Mouse (Mus musculus): Measurements from ENCODE around the gene Ccdc15. TPM values are rescaled to one million over a fixed set of nuclear protein-coding genes. Genes with fewer than 3 reads are reported as not detected.
"Not testable (repeated sequence)": the region's sequence is repeated elsewhere in the genome, so short reads cannot be mapped to it uniquely, and the experiment has no call there.

The Ccdc15 gene
- polyA plus RNA-seq, 1 experiment from 2014 or later: 0.57 TPM

GRCm38 (mm10) chr9:37363551-37363950, 15.3 kb upstream of the Ccdc15 start:
- 92% methylated on average over 3 of the region's 3 CpGs for WGBS (ENCODE audit: missing documents)
- Histone ChIP-seq H3K4me3 (ENCODE audit: inconsistent target) (no peak overlapping the region), H3K36me3 (ENCODE audit: inconsistent target) (no peaks in the 10 kb centered on the region), H3K27ac (no peak overlapping the region), H3K79me2 (ENCODE audit: inconsistent target) (no peaks in the 10 kb centered on the region)

- Histone ChIP-seq H3K4me3 (ENCODE audit: inconsistent target) (no peak overlapping the region), H3K27ac (no peak overlapping the region), H3K79me2 (ENCODE audit: inconsistent target) (no peaks in the 10 kb centered on the region), H3K36me3 (ENCODE audit: inconsistent target) (no peaks in the 10 kb centered on the region)
- 13% methylated on average over 1 of the region's 1 CpGs for WGBS (ENCODE audit: missing documents)
Observed at GRCm38 (mm10) chr9:37362881-37363280, 14.6 kb upstream of the Ccdc15 start.

- Histone ChIP-seq H3K27ac (no peak overlapping the region), H3K79me2 (ENCODE audit: inconsistent target) (no peaks in the 10 kb centered on the region), H3K4me3 (ENCODE audit: inconsistent target) (no peak overlapping the region), H3K36me3 (ENCODE audit: inconsistent target) (no peaks in the 10 kb centered on the region)
Observed at GRCm38 (mm10) chr9:37362084-37362483, 13.9 kb upstream of the Ccdc15 start.

- Histone ChIP-seq H3K4me3 (ENCODE audit: inconsistent target) (no peak overlapping the region), H3K79me2 (ENCODE audit: inconsistent target) (no peaks in the 10 kb centered on the region), H3K36me3 (ENCODE audit: inconsistent target) (no peaks in the 10 kb centered on the region), H3K27ac (no peak overlapping the region)
- WGBS (ENCODE audit: missing documents): 86% methylated on average over 6 of the region's 6 CpGs
Observed at GRCm38 (mm10) chr9:37359331-37360220, 11.3 kb upstream of the Ccdc15 start.

GRCm38 (mm10) chr9:37358713-37359330, 10.6 kb upstream of the Ccdc15 start:
- no peak overlapping the region for H3K4me3 ChIP-seq (ENCODE audit: inconsistent target)
- WGBS (ENCODE audit: missing documents): 92% methylated on average over 7 of the region's 7 CpGs
- H3K79me2 ChIP-seq (ENCODE audit: inconsistent target): no peaks in the 10 kb centered on the region
- no peak overlapping the region for H3K27ac ChIP-seq
- no peaks in the 10 kb centered on the region for H3K36me3 ChIP-seq (ENCODE audit: inconsistent target)

DNA sequence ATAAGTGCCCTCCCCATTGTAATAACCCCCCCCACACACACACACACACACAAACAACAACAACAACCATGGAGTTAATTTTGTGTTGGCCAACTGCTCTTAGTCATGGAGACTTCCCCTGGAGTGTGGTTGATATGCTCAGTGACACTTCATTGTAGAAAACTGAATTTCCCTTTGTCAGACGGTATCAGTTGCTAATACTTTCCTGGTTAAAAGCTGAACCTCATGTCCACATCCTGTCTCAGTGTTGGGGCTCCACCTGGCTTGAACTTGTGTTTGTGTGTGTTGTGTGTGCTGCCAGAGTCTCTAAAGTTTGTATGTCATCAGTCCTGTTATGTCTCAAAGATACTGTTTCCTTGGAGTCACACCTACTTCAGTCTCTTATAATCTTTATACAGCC, 6.3 kb upstream of the Ccdc15 start:
- H3K4me3 ChIP-seq (ENCODE audit: inconsistent target): no peak overlapping the region
- WGBS (ENCODE audit: missing documents): 6% methylated on average over 1 of the region's 1 CpGs
- H3K36me3 ChIP-seq (ENCODE audit: inconsistent target): no peaks in the 10 kb centered on the region
- H3K79me2 ChIP-seq (ENCODE audit: inconsistent target): no peaks in the 10 kb centered on the region
- H3K27ac ChIP-seq: no peak overlapping the region

GRCm38 (mm10) chr9:37351266-37351665, 3.0 kb upstream of the Ccdc15 start:
- Histone ChIP-seq H3K79me2 (ENCODE audit: inconsistent target) (no peaks in the 10 kb centered on the region), H3K36me3 (ENCODE audit: inconsistent target) (no peaks in the 10 kb centered on the region), H3K4me3 (ENCODE audit: inconsistent target) (no peak overlapping the region), H3K27ac (no peak overlapping the region)
- 61% methylated on average over 2 of the region's 2 CpGs for WGBS (ENCODE audit: missing documents)

DNA sequence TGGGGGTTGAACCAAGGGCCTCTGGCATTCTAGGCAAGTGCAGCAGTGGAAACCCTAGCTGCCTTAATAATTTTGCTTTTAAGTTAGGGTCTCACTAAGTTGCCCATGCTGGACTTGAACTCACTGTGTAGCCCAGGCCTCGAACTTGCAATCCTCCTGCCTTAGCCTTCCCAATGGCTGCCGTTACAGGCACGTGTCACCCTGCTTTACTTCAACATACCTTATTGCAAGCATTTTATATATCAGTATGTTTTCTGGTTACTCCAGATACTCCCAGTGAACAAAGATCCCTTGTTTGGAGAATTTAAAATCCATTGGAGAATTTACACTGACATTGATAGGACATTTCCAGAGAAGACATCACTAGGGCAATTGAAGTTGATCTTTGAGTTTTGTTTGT, 818 bp upstream of the Ccdc15 start:
- WGBS (ENCODE audit: missing documents): 78% methylated on average over 2 of the region's 3 CpGs
- Histone ChIP-seq H3K4me3 (ENCODE audit: inconsistent target) (peak overlapping the region; percentile 67), H3K79me2 (ENCODE audit: inconsistent target) (no peaks in the 10 kb centered on the region), H3K36me3 (ENCODE audit: inconsistent target) (no peaks in the 10 kb centered on the region), H3K27ac (no peak overlapping the region)

DNA sequence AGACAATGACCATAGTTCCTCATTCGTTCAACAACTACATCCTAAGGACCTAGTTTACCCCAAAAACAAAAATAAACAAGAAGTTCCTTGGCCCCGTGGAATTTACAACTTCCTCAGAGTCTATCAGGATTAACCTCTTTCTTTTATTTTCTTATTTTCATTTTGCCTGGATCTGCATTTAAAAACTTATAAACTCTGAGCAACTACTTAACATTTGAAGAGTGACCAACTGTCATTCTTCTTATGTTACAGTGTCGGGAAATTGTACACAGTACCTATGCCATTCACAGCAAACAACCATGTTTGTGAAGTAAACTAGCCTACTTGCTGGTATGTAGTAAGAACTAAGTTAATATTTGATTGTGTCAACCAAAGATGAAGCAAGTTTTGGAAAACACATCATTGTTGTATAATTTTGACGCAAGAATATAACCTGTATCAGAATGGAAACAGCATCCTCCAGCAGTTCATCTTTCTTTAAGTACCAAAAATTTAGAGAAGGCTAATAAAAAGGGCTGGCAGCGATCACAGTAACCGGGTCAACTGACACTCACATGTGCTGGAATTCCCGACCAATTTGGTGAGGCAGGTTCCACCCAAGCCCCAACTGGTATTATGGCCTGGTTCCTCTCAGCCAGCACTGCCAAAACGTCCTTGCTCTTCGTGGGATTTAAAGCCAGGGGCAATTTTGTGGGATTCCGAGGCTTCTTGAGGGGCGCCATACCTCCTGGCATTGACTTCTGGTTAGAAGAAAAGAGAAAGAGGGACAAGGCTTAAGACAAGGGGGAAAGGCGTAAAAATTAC, 846 bp downstream of the Ccdc15 start:
- Histone ChIP-seq H3K79me2 (ENCODE audit: inconsistent target) (no peaks in the 10 kb centered on the region), H3K36me3 (ENCODE audit: inconsistent target) (no peaks in the 10 kb centered on the region), H3K4me3 (ENCODE audit: inconsistent target) (peak overlapping the region; percentile 67), H3K27ac (peak overlapping the region; percentile 62)
- 12% methylated on average over 12 of the region's 12 CpGs for WGBS (ENCODE audit: missing documents)

DNA sequence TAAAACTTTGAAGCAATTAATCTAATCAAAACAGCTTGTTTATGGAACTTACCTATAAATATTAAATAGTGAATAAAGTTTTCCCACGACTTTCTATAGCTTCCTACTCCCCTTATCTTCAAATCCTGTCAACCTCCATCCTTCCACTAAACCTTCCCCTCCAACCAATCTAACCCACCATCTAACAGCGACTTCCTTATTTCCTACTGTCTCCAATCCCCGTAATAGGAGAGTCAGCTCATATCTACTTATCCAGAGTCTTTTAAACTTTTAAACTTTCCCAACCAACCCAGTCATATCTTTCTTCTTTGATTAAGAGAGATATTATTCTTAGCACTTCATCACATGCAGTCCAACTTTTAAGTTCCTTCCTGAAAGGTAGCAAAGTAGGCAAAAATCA, 2.8 kb downstream of the Ccdc15 start:
- H3K4me3 ChIP-seq (ENCODE audit: inconsistent target): no peak overlapping the region
- 49% methylated on average over 3 of the region's 3 CpGs for WGBS (ENCODE audit: missing documents)
- no peaks in the 10 kb centered on the region for H3K36me3 ChIP-seq (ENCODE audit: inconsistent target)
- no peaks in the 10 kb centered on the region for H3K79me2 ChIP-seq (ENCODE audit: inconsistent target)
- H3K27ac ChIP-seq: no peak overlapping the region

- H3K4me3 ChIP-seq (ENCODE audit: inconsistent target): no peak overlapping the region
- no peak overlapping the region for H3K27ac ChIP-seq
- no peaks in the 10 kb centered on the region for H3K79me2 ChIP-seq (ENCODE audit: inconsistent target)
- no peaks in the 10 kb centered on the region for H3K36me3 ChIP-seq (ENCODE audit: inconsistent target)
- WGBS (ENCODE audit: missing documents): 54% methylated on average over 3 of the region's 3 CpGs
Observed at GRCm38 (mm10) chr9:37329456-37329855, 18.8 kb downstream of the Ccdc15 start.

- 17% methylated on average over 1 of the region's 1 CpGs for whole genome bisulfite sequencing (ENCODE audit: missing documents)
Observed at GRCm38 (mm10) chr9:37301720-37302119, 46.5 kb downstream of the Ccdc15 start.

DNA sequence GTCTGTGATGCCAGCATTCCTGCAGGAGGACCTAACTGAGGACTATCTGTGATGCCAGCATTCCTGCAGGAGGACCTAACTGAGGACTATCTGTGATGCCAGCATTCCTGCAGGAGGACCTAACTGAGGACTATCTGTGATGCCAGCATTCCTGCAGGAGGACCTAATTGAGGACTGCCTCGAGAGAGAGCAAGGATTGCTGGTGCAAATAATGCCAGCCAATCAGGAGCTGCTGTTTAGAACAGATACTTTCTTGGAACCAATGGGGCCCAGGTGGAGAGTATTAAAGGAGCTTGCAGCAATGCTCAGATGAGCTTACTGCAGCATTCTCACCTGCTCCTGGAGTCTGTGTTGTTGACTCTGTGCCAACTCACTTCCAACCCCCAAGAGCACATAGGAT, 47.7 kb downstream of the Ccdc15 start:
- 94% methylated on average over 1 of the region's 1 CpGs for WGBS (ENCODE audit: missing documents)
- H3K27ac ChIP-seq; H3K36me3 ChIP-seq (ENCODE audit: inconsistent target); H3K4me3 ChIP-seq (ENCODE audit: inconsistent target); H3K79me2 ChIP-seq (ENCODE audit: inconsistent target): not testable (repeated sequence)

More at GRCm38 (mm10) chr9:37301720-37302119, 46.5 kb downstream of the Ccdc15 start:
- H3K36me3 ChIP-seq (ENCODE audit: inconsistent target): no peaks in the 10 kb centered on the region
- H3K79me2 ChIP-seq (ENCODE audit: inconsistent target): no peaks in the 10 kb centered on the region
- H3K27ac ChIP-seq: no peak overlapping the region
- no peak overlapping the region for H3K4me3 ChIP-seq (ENCODE audit: inconsistent target)

DNA sequence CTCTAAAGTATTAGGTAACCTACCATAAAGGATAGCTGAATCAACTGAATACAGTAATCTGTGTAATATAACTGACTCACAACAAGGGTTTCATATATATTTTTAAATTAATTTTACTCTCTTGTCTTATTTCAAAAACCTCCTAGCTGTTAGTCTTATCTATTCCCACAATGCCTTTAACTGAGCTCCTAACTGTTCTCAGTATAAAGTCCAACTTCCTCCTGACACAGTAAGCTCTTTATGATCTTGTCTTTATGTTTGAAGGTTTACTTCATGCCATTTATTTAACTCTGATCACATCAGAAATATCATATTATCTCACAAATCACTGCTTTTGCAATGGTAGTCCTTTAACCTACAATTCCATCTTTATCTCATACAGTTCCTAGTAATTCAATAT, 52.6 kb downstream of the Ccdc15 start:
- Histone ChIP-seq H3K36me3 (ENCODE audit: inconsistent target) (no peaks in the 10 kb centered on the region), H3K4me3 (ENCODE audit: inconsistent target) (no peak overlapping the region), H3K27ac (no peak overlapping the region), H3K79me2 (ENCODE audit: inconsistent target) (no peaks in the 10 kb centered on the region)

- Histone ChIP-seq H3K79me2 (ENCODE audit: inconsistent target) (no peaks in the 10 kb centered on the region), H3K27ac (no peak overlapping the region), H3K36me3 (ENCODE audit: inconsistent target) (no peaks in the 10 kb centered on the region), H3K4me3 (ENCODE audit: inconsistent target) (no peak overlapping the region)
- 95% methylated on average over 2 of the region's 2 CpGs for WGBS (ENCODE audit: missing documents)
Observed at GRCm38 (mm10) chr9:37266622-37267021, 81.6 kb downstream of the Ccdc15 start.
